Mouse (Mus musculus) midbrain, embryonic 11.5 days (tissue): ENCODE measurements at regions not wholly inside any gene's neighbourhood (a gene's known extent, or its start where the extent isn't known, plus 50 kb on each side); places are given as distances from the start of the nearest gene placed in this dataset.
"Not testable (repeated sequence)": the region's sequence is repeated elsewhere in the genome, so short reads cannot be mapped to it uniquely, and the experiment has no call there.

Source experiments
- ATAC-seq: fragments of 200-750 bp; cut with Nextera tagmentation; 2 replicates; pipeline ENCODE4 v1.8.0; 2017; ENCODE audit warnings: moderate TSS enrichment, moderate library complexity; ENCODE audit not compliant: low FRiP score
- DNase-seq: peaks from one replicate; pipeline ENCODE4 v3.0.0; 2015; ENCODE audit warnings: low spot score; ENCODE audit errors: missing footprints
- H3K27ac ChIP-seq: fragments of 300-500 bp; sonication (generic); 2 replicates; pipeline ENCODE4 v1.5.1; 2014; ENCODE audit warnings: low read depth, low read length
- H3K27me3 ChIP-seq: fragments of 300-500 bp; sonication (generic); 2 replicates; pipeline ENCODE4 v1.6.1; 2014; ENCODE audit warnings: mild to moderate bottlenecking, low read length, moderate library complexity, mixed read lengths; ENCODE audit not compliant: control insufficient read depth, insufficient read depth
- H3K36me3 ChIP-seq: fragments of 300-500 bp; sonication (generic); 2 replicates; pipeline ENCODE4 v1.6.1; 2014; ENCODE audit warnings: mild to moderate bottlenecking, low read length, moderate library complexity, mixed read lengths; ENCODE audit not compliant: control insufficient read depth, insufficient read depth
- H3K4me1 ChIP-seq: fragments of 300-500 bp; sonication (generic); 2 replicates; pipeline ENCODE4 v1.6.1; 2014; ENCODE audit warnings: low read length; ENCODE audit not compliant: control insufficient read depth, insufficient read depth
- H3K4me2 ChIP-seq: fragments of 300-500 bp; sonication (generic); 2 replicates; pipeline ENCODE4 v1.6.1; 2014; ENCODE audit warnings: mild to moderate bottlenecking, moderate library complexity
- H3K4me3 ChIP-seq: fragments of 300-500 bp; sonication (generic); 2 replicates; pipeline ENCODE4 v1.5.1; 2014; ENCODE audit warnings: low read depth, low read length
- H3K9ac ChIP-seq: fragments of 300-500 bp; sonication (generic); 2 replicates; pipeline ENCODE4 v1.6.1; 2014; ENCODE audit warnings: low read length
- H3K9me3 ChIP-seq: fragments of 300-500 bp; sonication (generic); 2 replicates; pipeline ENCODE4 v1.6.1; 2016; ENCODE audit warnings: low read length; ENCODE audit not compliant: control insufficient read depth
- WGBS: fragments of 180-500 bp; shearing (Covaris S2); extraction: QIAGEN DNeasy Blood & Tissue Kit; methylation state at CpG from one replicate; pipeline ENCODE4 v1.1.7; 2014; 5-methylcytosine and 5-hydroxymethylcytosine counted together

DNA sequence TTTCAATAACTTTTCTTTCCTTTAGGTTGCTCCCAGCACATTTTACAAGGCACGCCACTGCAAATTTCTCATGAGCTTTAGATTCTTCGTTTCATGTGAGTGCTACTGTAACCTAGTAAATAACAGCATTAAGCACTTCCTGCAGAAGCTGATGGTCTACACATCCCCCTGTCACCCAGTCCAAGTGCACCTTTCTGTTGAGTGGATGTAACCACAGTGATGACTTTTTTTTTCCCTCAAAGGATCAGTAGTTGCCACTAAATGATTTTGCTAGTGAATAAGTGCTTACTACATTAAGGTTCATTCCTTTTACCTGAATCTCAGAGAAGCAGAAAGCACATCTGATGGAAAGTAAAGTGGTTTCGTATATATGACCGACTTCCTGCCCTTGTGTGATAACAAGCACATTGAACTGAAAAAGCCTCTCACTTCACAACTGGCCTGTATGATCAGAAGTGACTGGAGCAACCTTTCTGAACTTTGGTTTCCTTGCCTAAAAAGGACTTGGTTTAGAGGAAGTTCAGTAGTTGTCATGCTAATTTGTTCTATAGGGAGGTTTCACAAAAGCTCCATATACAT lies 453.0 kb upstream of the Klf6 start:
- Histone ChIP-seq H3K27me3 (no peaks in the 10 kb centered on the region), H3K9ac (no peak overlapping the region), H3K4me2 (no peak overlapping the region), H3K4me1 (no peaks in the 10 kb centered on the region), H3K36me3 (no peaks in the 10 kb centered on the region), H3K27ac (no peak overlapping the region), H3K9me3 (no peaks in the 10 kb centered on the region), H3K4me3 (no peak overlapping the region)
- DNase-seq (no peak), ATAC-seq (no peak)
- 91% methylated on average over 4 of the region's 4 CpGs for WGBS

DNA sequence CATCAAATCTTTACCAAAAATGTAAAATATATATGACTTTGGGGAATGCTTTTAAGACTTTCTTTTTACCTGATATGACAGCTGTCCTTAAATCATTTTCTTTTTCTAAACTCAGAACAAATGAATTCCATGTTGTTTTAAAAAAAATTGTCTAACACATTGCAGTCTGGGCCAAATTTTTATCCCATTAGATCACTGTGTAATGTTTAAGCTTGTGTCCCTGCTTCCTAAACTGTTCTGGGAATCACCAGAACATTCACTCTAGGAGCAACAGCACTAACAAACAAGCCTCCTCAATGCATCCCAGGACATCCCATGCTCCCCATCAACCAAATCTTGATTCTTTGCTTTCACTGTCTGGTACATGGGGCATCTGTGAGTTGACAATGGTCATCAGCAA lies 449.2 kb upstream of the Klf6 start:
- H3K27me3 ChIP-seq = no peaks in the 10 kb centered on the region
- ATAC-seq (no peak), DNase-seq (no peak)
- H3K9me3 ChIP-seq = no peaks in the 10 kb centered on the region
- no peak overlapping the region for H3K27ac ChIP-seq
- no peak overlapping the region for H3K4me3 ChIP-seq
- H3K36me3 ChIP-seq = no peaks in the 10 kb centered on the region
- no peak overlapping the region for H3K4me2 ChIP-seq
- H3K9ac ChIP-seq = no peak overlapping the region
- H3K4me1 ChIP-seq = no peaks in the 10 kb centered on the region

DNA sequence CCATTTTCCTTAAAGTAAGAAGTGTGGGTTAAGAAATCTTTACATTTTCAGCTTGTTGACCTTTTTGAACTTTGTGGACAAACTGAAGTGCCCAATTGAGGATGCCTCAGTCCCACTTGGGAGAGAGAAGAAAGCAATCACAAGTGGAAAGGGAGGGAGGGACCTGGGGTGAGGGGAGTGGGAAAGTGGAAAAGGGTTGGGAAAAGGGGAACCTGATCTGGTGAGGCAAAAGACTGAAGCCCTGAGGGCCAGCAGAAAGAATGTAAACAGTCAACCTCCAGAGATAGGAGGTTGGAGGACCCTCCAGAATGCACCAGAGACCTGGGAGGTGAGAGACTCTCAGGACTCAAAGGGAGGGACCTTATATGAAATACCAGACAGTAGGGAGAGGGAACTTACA lies 448.3 kb upstream of the Klf6 start:
- not testable (repeated sequence) for H3K9me3 ChIP-seq, DNase-seq, H3K27me3 ChIP-seq, H3K36me3 ChIP-seq, H3K4me2 ChIP-seq, H3K4me3 ChIP-seq, H3K9ac ChIP-seq, ATAC-seq, H3K4me1 ChIP-seq, H3K27ac ChIP-seq

DNA sequence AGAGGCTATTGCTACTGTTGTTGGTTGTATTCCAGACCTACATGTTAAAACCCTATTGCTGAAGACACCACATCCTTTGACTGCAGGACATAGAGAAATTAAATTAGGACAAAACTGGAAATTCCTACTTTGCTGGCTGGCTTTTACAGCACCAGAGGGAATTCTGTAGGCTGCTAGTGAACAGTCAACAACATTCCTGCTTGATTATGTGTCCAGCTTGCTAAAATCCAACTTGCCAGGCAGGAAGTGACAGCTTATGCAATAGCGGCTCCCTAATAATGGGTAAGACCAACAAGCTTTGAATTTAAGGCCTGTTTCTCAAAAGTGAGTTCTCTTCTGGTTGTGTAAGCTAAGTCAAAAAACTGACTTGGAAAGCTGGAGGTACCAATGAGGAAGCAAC lies 437.2 kb upstream of the Klf6 start:
- Histone ChIP-seq H3K27me3 (no peaks in the 10 kb centered on the region), H3K4me2 (no peak overlapping the region), H3K27ac (no peak overlapping the region), H3K4me3 (no peak overlapping the region), H3K9ac (no peak overlapping the region), H3K36me3 (no peaks in the 10 kb centered on the region), H3K9me3 (no peaks in the 10 kb centered on the region), H3K4me1 (no peaks in the 10 kb centered on the region)
- DNase-seq = no peak
- 83% methylated on average over 1 of the region's 1 CpGs for WGBS
- no peak for ATAC-seq

DNA sequence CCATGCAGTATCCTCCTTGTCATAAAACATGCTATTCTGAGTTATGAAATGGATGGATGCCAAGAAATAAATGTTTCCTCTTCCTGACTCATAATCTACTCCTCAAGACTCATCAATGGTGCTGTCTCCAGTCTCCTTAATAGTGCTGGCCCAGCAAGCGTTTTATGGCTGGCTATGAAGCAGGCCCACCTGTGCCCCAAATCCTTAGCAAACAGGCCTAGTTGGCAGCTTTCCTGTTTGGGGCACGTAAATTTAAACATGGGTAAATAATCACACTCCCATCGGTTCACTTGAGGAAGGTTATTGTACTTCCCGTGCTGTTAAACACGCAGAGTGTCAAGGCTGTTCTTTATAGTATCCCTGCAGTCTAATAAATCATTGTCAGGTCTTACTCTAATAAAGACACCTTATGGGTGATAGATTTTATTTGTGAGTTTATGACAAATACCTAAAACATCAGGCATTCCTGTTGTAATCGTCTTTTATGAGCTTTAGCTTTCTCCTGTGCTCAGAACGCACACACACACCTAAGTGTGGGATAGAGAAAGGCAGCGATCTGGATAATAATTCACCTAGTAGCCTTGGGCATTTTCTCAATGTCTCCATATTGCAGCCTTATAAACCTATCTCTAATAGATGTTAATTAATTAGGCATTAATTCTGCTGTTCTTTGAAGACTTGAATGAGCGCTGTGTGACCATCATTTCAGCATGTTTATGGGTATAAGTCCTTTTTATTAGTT lies 435.6 kb upstream of the Klf6 start:
- H3K9me3 ChIP-seq = no peaks in the 10 kb centered on the region
- 91% methylated on average over 9 of the region's 9 CpGs for WGBS
- no peak for ATAC-seq

DNA sequence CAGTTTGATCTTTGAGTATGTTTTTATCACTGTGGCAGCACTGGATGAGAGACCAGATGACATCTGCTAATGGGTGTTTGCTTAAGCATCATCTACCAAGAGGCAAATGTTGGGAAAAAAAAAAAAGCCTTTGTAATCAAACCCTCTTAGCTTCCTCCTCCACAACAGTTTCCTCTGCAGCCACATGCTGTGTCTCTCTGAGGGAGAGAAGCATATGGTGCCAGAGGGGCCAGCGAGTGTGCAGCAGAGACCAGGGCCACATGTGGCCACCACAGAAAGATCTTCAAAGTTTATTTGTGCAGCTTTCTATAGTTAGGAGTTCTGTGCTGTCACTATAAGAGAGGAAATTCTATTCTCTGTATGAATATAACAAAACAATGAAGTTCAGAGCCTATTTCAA lies 427.6 kb upstream of the Klf6 start:
- no peak for DNase-seq
- Histone ChIP-seq H3K4me1 (no peaks in the 10 kb centered on the region), H3K4me3 (no peak overlapping the region), H3K4me2 (no peak overlapping the region), H3K27me3 (no peaks in the 10 kb centered on the region), H3K9ac (no peak overlapping the region), H3K9me3 (no peaks in the 10 kb centered on the region), H3K36me3 (no peaks in the 10 kb centered on the region), H3K27ac (no peak overlapping the region)
- no peak for ATAC-seq
- 43% methylated on average over 1 of the region's 1 CpGs for whole genome bisulfite sequencing

More for the DNA sequence above, 435.6 kb upstream of the Klf6 start:
- Histone ChIP-seq H3K4me1 (no peaks in the 10 kb centered on the region), H3K4me3 (no peak overlapping the region), H3K4me2 (no peak overlapping the region), H3K9ac (no peak overlapping the region), H3K27ac (no peak overlapping the region), H3K27me3 (no peaks in the 10 kb centered on the region), H3K36me3 (no peaks in the 10 kb centered on the region)
- no peak for DNase-seq

DNA sequence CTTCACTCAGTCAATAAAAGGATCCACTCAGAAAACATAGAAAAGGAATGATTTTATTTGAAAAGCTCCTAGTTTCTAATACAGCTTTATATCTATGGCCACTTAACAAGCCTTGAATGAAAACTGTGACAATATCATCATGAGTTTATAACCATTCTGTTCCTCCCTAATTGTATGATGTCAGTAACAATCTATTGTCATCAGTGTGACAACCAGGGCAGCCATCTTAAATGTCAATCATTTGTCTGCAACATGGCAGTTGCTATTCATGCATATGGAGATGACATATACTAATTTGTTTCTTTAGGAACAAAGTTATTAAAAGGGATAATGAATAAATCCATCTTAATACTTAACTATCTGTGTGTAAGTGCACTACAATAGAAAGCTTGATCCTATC lies 426.2 kb upstream of the Klf6 start:
- Histone ChIP-seq H3K36me3 (no peaks in the 10 kb centered on the region), H3K4me3 (no peak overlapping the region), H3K27ac (no peak overlapping the region), H3K9ac (no peak overlapping the region), H3K4me1 (no peaks in the 10 kb centered on the region), H3K27me3 (no peaks in the 10 kb centered on the region), H3K4me2 (no peak overlapping the region), H3K9me3 (no peaks in the 10 kb centered on the region)
- no peak for ATAC-seq
- no peak for DNase-seq

DNA sequence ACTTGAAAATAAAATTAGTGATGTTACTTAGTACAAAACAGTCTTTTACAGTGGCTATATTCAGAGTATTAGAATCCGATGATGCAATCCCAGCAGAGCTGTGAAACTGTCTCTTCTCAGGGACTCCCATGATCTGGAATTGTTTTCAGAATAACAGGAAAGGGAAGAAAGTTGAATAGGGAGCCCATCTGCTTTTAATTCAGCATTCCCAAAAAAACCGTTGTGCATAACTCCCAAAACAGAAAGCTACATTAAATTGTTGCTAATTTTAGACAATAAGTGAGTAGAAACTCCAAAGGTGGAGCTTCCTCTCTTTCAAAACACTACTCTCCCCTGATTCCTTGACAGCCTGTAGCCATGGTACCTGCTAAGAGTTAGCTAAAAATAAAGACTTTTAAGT lies 425.1 kb upstream of the Klf6 start:
- WGBS = 76% methylated on average over 2 of the region's 2 CpGs
- Histone ChIP-seq H3K27me3 (no peaks in the 10 kb centered on the region), H3K4me3 (no peak overlapping the region), H3K9ac (no peak overlapping the region), H3K4me1 (no peaks in the 10 kb centered on the region), H3K9me3 (no peaks in the 10 kb centered on the region), H3K27ac (no peak overlapping the region), H3K4me2 (no peak overlapping the region), H3K36me3 (no peaks in the 10 kb centered on the region)
- no peak for DNase-seq
- ATAC-seq = no peak

DNA sequence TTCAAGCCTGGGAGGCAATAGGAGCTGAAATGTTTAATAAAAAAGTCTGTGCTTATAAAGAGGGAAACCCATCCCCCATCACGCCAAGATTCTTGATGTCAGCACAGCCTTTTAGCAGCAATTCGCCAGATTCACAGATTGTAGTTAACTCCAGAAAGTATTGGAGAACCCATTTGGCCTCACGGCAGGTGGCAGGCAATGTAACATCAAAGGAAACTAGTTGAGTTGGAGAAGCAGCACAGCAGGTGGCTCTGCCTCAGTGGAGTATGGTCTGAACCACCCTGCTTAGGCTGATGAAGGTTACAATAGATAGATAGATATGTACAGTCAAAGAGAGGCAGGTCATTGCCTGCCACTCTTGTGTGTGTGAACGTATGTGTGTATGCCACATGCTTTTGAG lies 420.8 kb upstream of the Klf6 start:
- no peak for ATAC-seq
- no peak overlapping the region for H3K4me3 ChIP-seq
- no peak for DNase-seq
- WGBS = 75% methylated on average over 4 of the region's 4 CpGs
- H3K4me1 ChIP-seq = no peaks in the 10 kb centered on the region
- no peaks in the 10 kb centered on the region for H3K36me3 ChIP-seq
- H3K9me3 ChIP-seq = no peaks in the 10 kb centered on the region
- H3K27me3 ChIP-seq = no peaks in the 10 kb centered on the region
- H3K27ac ChIP-seq = no peak overlapping the region
- no peak overlapping the region for H3K9ac ChIP-seq
- H3K4me2 ChIP-seq = no peak overlapping the region
